Mouse (Mus musculus): ENCODE measurements at regions not wholly inside any gene's neighbourhood (a gene's known extent, or its start where the extent isn't known, plus 50 kb on each side); places are given as distances from the start of the nearest gene placed in this dataset.

- no peak for DNase-seq (ENCODE audit: low spot score in 2 of 2)
- intact Hi-C loops (cut with DNase I), result no loop called here
Measured at GRCm38 (mm10) chr9:76734387-76734786, 167.5 kb upstream of the Fam83b start.

GRCm38 (mm10) chr9:76733812-76734211, 166.9 kb upstream of the Fam83b start:
- no peak for DNase-seq (ENCODE audit: low spot score in 2 of 2)
- intact Hi-C loops (cut with DNase I), result no loop called here

- intact Hi-C loops (cut with DNase I), result no loop called here
- no peak for DNase-seq (ENCODE audit: low spot score in 2 of 2)
Measured at GRCm38 (mm10) chr9:76722881-76723280, 156.0 kb upstream of the Fam83b start.

GRCm38 (mm10) chr9:76715852-76716251, 148.9 kb upstream of the Fam83b start:
- intact Hi-C loops (cut with DNase I), result no loop called here
- DNase-seq (ENCODE audit: low spot score in 2 of 2), result no peak

GRCm38 (mm10) chr9:76706451-76706850, 139.5 kb upstream of the Fam83b start:
- intact Hi-C loops (cut with DNase I), result no loop called here
- DNase-seq (ENCODE audit: low spot score in 2 of 2), result no peak

GRCm38 (mm10) chr9:76705786-76706185, 138.9 kb upstream of the Fam83b start:
- no peak for DNase-seq (ENCODE audit: low spot score in 2 of 2)
- intact Hi-C loops (cut with DNase I), result no loop called here

GRCm38 (mm10) chr9:76695547-76695946, 128.6 kb upstream of the Fam83b start:
- DNase-seq (ENCODE audit: low spot score in 2 of 2), result no peak
- intact Hi-C loops (cut with DNase I), result no loop called here

GRCm38 (mm10) chr9:76692976-76693375, 126.1 kb upstream of the Fam83b start:
- no peak for DNase-seq (ENCODE audit: low spot score in 2 of 2)
- intact Hi-C loops (cut with DNase I), result no loop called here

GRCm38 (mm10) chr9:76660848-76661247, 93.9 kb upstream of the Fam83b start:
- intact Hi-C loops (cut with DNase I), result no loop called here
- peak; percentile 42 to 45 for DNase-seq (ENCODE audit: low spot score in 2 of 2)

GRCm38 (mm10) chr9:76659798-76660197, 92.9 kb upstream of the Fam83b start:
- no peak for DNase-seq (ENCODE audit: low spot score in 2 of 2)
- intact Hi-C loops (cut with DNase I), result no loop called here

GRCm38 (mm10) chr9:76653311-76653710, 86.4 kb upstream of the Fam83b start:
- DNase-seq (ENCODE audit: low spot score in 2 of 2), result no peak
- intact Hi-C loops (cut with DNase I), result no loop called here

- intact Hi-C loops (cut with DNase I), result no loop called here
- no peak for DNase-seq (ENCODE audit: low spot score in 2 of 2)
Measured at GRCm38 (mm10) chr9:76649484-76649883, 82.6 kb upstream of the Fam83b start.

GRCm38 (mm10) chr9:76646383-76646782, 79.5 kb upstream of the Fam83b start:
- DNase-seq (ENCODE audit: low spot score in 2 of 2), result no peak
- intact Hi-C loops (cut with DNase I), result no loop called here
